Mouse (Mus musculus): ENCODE results near the gene Supt7l.

Gene Supt7l

GRCm38 (mm10) chr5:31489116-31489769, 38.4 kb downstream of the Supt7l start:
- no peak for DNase-seq

GRCm38 (mm10) chr5:31487889-31488288, 39.7 kb downstream of the Supt7l start:
- no peak for DNase-seq

GRCm38 (mm10) chr5:31485440-31485839, 42.2 kb downstream of the Supt7l start, which contains the start of gene 4930548H24Rik:
TSS of gene 4930548H24Rik (plus strand) at chr5:31485740.
- DNase-seq: no peak

- DNase-seq: no peak
These were observed 47.1 kb downstream of the Supt7l start for GRCm38 (mm10) chr5:31480536-31480935.

DNA sequence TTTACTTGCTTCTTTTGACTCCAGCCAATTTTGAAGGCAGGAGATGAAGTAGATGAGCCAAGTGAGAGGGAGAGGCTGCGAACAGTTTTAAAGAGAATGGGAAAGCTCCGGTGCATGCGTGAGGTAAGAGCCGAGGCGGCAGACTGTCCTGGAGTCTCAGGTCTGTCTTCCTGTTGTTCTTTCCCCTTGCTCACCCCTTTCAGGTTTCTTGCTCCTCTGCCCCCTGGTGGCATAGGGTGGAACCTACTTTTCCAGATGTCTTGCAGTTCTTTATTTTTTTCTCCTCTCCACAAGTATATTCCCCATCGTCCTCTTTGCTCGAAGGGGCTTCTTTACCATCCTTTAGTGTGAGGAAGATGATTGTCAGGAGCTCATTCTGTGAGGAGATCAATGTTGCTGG, 57.3 kb downstream of the Supt7l start:
- DNase-seq: peak; percentile 82

DNA sequence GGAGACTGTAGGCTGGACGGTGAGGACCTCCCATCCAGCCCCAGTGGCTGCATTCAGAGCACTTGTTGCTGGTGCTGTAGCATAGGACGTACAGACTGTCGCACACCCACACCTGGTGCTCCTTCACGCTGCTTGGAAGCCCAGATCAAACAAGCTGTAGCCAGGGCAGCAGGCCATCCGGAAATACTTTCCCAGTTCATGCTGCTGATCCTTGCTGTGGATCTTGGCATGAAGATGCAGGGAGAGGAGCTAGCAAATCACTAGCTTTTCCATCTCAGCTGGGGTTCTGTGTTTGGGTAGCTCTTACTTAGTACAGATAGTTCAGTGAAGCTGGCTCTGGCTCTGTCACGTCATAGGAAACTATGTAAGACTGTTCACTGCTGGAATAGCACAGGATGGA, 57.9 kb downstream of the Supt7l start:
- no peak for DNase-seq

DNA sequence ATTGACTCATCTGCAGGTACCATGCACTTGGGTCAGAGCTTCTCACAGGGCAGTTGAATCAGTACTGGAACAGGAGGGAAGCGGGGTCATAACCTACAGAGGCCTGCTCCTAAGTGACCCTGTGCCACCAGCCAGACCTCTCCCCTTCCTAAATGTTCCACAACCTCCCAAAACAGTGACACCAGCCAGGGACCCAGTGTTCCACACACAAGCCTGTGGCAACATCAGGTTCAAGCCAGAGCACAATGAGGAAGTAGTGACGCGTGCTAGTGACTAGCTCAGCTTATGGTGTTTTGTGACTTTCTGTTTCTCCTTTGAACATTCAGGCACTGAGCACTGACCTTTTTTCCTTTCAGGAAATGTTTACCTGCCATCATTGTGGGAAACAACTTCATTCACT, 59.8 kb downstream of the Supt7l start:
- DNase-seq: no peak

Data from thymus, postnatal 4 days (tissue).